Mouse (Mus musculus): ENCODE measurements at regions not wholly inside any gene's neighbourhood (a gene's known extent, or its start where the extent isn't known, plus 50 kb on each side); places are given as distances from the start of the nearest gene placed in this dataset.

GRCm38 (mm10) chr16:64068787-64069673 lies 205.1 kb upstream of the Epha3 start:
- DNase-seq, result peak; percentile 9

- DNase-seq, result no peak
These were observed 198.6 kb upstream of the Epha3 start for GRCm38 (mm10) chr16:64062584-64062983.

- no peak for DNase-seq
These were observed 194.7 kb upstream of the Epha3 start for GRCm38 (mm10) chr16:64058712-64059111.

- DNase-seq, result no peak
These were observed 190.4 kb upstream of the Epha3 start for GRCm38 (mm10) chr16:64054346-64054745.

GRCm38 (mm10) chr16:64048026-64048425 lies 184.1 kb upstream of the Epha3 start:
- no peak for DNase-seq

- no peak for DNase-seq
These were observed 169.1 kb upstream of the Epha3 start for GRCm38 (mm10) chr16:64033049-64033448.

- DNase-seq, result no peak
These were observed 160.0 kb upstream of the Epha3 start for GRCm38 (mm10) chr16:64023981-64024380.

GRCm38 (mm10) chr16:64000884-64001283 lies 136.9 kb upstream of the Epha3 start:
- DNase-seq, result peak; percentile 1

GRCm38 (mm10) chr16:63967407-63967806 lies 103.4 kb upstream of the Epha3 start:
- DNase-seq, result no peak

- no peak for DNase-seq
These were observed 96.8 kb upstream of the Epha3 start for GRCm38 (mm10) chr16:63960786-63961185.

- DNase-seq, result peak; percentile 22
These were observed 94.2 kb upstream of the Epha3 start for GRCm38 (mm10) chr16:63958154-63958553.

- DNase-seq, result no peak
These were observed 61.2 kb upstream of the Epha3 start for GRCm38 (mm10) chr16:63925195-63925594.

- DNase-seq, result no peak
These were observed 57.2 kb upstream of the Epha3 start for GRCm38 (mm10) chr16:63921146-63921545.
